Mouse (Mus musculus) layer of hippocampus, adult 2 months (tissue): ENCODE measurements around the gene Eif5b. TPM values are rescaled to one million over a fixed set of nuclear protein-coding genes. Genes with fewer than 3 reads are reported as not detected.
"Not testable (repeated sequence)": the region's sequence is repeated elsewhere in the genome, so short reads cannot be mapped to it uniquely, and the experiment has no call there.

Source experiments
- DNase-seq, 2 experiments: peaks; one replicate each; pipeline ENCODE4 v3.0.0; 2022; ENCODE audit warnings: low spot score in 2 of 2
- H3K27ac ChIP-seq: fragments of 200-600 bp; 2 replicates; pipeline ENCODE4 v1.8.1; 2022
- H3K4me3 ChIP-seq: fragments of 200-600 bp; 2 replicates; pipeline ENCODE4 v1.8.1; 2022; ENCODE audit warnings: mild to moderate bottlenecking
- CTCF ChIP-seq: fragments of 200-600 bp; conservative IDR thresholded peaks from 2 replicates; pipeline ENCODE4 v1.8.1; 2022; ENCODE audit warnings: antibody characterized with exemption, mild to moderate bottlenecking, moderate library complexity
- total RNA-seq, 2 experiments: library from RNA; stranded (reverse); gene quantifications; 2 replicates each; pipeline ENCODE4 v1.2.3; 2021

Eif5b gene
- total RNA-seq, 2 experiments from 2014 or later = 37.7 to 38.5 TPM

DNA sequence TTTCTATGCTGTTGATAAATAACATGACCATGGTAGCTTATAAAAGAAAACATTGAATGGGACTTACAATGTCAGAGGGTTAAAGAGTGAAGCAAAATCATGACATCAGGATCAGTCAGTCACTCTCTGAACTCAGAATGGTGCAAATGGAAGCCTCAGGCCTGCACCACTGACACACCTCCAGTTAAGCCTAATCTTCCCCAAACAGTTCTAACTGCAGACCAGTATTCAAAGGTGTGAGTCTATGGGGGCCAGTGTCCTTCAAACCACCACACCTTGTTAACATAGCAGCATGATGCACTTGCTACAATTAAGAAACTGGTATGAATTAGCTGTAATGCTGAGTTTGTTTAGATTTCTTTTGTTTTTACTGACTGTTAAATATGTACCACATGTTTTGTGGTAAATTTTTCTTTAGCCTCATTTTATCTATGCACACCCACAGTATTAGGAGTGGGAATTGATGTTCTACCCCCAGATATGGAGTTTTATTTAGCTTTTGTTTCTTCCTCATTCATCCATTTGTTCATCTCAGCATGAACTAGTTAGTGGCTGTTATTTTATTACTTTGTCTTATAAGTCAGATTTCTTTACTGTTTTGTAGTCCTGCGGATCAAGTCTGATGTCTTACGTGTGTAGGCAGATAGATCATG is 16.9 kb downstream of the Eif5b start:
- TF ChIP-seq CTCF = no peak
- Histone ChIP-seq H3K4me3 (no peak overlapping the region), H3K27ac (no peak overlapping the region)
- no peak for DNase-seq

DNA sequence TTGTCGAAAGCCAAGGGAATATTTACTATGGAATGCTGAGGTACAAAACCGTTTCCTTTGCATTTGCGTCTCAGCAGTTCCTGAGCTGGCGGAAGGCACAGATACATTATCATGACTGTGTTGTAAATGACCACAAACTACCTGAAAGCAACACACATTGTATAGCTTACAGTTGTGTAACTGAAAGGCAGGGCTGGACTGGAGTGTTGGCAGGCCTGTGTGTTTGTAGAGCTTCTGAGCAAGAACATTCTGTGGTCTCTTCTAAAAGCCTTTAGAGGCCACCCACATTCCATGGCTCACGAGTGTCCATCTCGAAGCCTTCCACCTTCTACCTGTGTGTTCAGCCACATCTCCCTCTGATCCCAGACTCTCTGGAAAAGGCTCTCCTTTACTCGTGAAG is 29.5 kb downstream of the Eif5b start:
- Histone ChIP-seq H3K27ac (no peak overlapping the region), H3K4me3 (no peak overlapping the region)
- no peak for DNase-seq
- no peak for TF ChIP-seq CTCF

DNA sequence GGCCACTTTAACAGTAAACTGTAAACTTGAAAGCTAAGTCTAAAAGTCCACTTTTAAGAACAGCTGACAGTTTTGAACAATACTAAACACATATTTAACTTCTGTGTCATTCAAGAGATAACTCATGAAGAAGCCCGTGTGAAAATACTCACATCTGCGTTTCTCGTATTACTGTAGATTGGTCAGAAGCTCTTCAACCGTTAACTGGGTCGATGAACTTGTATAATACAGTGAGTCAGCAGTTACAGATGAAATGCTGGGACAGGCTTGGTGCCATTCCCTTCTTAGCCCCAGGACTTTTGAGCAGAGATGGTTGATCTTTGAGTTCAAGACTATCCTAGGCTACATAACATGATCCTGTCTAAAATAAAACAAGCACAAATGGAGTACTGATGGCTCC is 33.6 kb downstream of the Eif5b start:
- DNase-seq = no peak
- no peak overlapping the region for H3K4me3 ChIP-seq
- TF ChIP-seq CTCF = no peak
- no peak overlapping the region for H3K27ac ChIP-seq

DNA sequence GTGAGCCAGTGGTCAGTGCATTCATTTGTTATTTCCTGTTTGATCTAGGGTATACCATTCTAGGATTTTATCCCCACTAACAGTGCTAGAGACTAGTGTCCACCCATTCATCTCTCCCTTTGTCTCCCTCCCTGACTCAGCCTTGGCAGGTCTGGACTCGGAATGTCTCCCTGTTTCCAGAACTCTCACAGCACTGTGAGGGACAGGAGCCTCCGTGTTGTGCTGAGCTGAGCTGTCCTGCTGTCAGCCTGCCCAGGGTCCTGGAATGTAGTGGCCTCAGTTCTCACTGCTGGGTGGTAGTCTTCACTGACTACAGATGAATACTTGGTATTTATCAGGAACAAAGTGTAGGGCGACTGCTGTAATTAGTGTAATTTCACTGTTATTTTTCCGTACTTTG is 37.7 kb downstream of the Eif5b start:
- DNase-seq = no peak
- H3K27ac ChIP-seq = no peak overlapping the region
- no peak overlapping the region for H3K4me3 ChIP-seq
- no peak for TF ChIP-seq CTCF

DNA sequence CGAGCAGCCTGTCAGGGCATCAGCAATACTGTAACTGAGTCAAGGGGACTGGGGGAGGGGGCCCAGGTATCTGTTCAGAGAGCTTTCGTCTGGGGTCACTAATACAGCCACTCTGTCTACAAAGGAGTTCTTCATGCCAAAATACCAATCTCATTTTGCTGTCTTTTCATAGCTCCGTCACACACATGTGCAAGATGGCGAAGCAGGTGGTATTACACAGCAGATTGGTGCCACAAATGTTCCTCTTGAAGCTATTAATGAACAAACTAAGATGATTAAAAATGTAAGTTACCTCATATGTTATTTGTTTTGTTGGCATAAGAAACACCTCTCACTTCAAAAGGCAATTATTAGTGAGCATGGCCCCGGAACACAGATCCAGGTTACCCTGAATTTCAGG is 39.6 kb downstream of the Eif5b start:
- peak; percentile 16 to 57 for DNase-seq
- Histone ChIP-seq H3K4me3 (no peak overlapping the region), H3K27ac (peak overlapping the region; percentile 43; the same call in 1 of the 2 replicates)
- TF ChIP-seq CTCF = no peak

DNA sequence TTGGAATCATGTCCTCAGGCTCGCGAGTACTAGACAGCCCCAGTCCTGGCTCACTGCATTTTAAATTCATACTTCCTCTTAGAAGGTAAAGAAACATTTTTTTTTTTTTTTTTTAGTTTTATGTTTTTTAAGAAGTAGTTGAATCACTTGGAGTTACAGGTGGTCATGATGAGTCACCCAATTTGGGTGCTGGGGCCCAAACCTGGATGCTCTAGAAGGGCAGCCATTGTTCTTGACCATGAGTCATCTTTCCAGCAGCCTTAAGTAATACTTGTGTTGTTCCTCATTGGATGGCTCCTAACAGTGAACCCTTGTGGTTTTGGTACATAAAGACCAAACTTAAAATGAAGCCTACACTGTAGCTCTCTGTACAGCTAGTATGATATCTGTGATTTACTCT is 41.1 kb downstream of the Eif5b start:
- no peak for DNase-seq
- no peak for TF ChIP-seq CTCF

DNA sequence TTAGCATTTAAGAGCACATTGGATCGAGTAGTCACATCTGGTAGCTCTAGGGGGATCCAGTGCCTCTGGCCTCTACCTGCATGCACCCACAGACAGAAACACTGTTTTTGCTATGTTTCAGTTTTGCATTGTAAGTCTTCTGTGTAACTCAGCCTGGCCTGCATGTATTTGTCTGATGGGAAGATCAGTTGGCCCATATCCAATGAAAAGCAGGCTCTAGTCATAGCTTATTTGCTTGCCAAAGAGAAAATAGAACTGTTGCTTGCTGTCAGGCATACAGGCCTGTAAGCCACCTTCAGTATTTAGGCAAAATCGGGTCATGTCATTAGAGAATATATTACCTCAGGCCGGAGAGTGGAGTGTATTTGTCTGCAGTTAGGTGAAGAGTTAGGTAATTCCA is 50.3 kb downstream of the Eif5b start:
- H3K27ac ChIP-seq = peak overlapping the region; percentile 77
- peak in 1 of 2 experiments; percentile 42 for DNase-seq
- H3K4me3 ChIP-seq = no peak overlapping the region
- TF ChIP-seq CTCF = no peak

More for the DNA sequence above, 41.1 kb downstream of the Eif5b start:
- H3K27ac ChIP-seq = no peak overlapping the region
- no peak overlapping the region for H3K4me3 ChIP-seq

DNA sequence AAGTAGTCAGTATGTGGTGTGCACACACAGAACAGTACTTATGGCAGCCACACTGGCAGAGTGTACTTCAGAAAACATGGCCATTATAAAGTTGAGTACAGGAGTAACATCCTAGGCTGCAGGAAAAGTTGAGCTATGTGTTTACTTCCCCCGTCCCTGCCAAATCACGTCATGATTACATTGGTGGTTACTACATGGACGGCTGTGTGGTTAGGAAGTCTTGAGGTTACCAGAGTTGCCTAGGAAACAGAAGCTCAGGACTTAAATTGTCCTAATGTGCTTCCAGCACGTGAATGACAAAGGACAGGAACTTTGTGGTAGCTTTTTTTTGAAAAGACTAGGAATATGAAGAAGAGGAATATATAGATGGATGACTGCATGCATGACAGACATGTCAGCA is 51.8 kb downstream of the Eif5b start:
- Histone ChIP-seq H3K4me3 (no peak overlapping the region), H3K27ac (no peak overlapping the region)
- no peak for DNase-seq
- TF ChIP-seq CTCF = no peak

DNA sequence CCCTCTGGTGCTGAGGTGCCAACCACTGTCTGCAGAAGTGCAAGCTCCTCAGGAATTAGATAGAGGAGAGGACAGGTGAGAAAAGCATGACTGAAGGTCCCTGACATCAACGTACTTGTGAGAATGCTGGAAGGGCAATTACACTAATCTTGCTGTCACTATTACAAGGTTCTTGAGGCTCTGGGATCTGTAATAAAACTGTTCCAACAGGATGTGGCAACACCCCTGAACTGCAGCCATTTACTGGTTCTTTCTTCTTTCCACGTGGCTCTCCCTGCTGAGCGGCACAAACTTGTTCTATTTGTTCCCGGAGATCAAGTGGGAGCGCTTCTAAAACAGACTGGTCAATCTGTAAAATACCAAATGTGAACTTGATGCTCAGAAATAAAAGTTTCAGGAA is 57.4 kb downstream of the Eif5b start:
- no peak for TF ChIP-seq CTCF
- no peak for DNase-seq
- peak overlapping the region; percentile 1; the same call in 1 of the 2 replicates for H3K27ac ChIP-seq
- no peak overlapping the region for H3K4me3 ChIP-seq

DNA sequence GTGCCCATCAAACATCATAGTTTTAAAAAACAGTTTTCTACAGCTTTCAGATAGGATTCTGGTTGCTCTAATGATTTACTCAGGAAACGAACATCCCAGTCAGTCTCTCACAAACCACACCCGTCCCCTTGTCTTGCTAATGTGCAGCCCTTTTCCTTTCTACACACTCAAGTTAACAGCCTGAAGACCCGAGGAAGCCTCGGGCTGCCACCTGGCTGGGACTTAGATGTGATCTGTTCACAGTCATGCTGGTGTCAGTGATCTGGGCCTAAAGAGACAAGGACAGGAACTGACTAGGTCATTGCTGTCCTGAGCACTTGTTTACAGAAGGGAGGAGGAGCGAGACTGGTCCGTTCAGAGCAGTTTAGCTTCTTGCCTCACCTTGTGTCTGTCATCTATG is 60.6 kb downstream of the Eif5b start:
- no peak for DNase-seq
- Histone ChIP-seq H3K4me3 (no peak overlapping the region), H3K27ac (no peak overlapping the region)
- no peak for TF ChIP-seq CTCF

DNA sequence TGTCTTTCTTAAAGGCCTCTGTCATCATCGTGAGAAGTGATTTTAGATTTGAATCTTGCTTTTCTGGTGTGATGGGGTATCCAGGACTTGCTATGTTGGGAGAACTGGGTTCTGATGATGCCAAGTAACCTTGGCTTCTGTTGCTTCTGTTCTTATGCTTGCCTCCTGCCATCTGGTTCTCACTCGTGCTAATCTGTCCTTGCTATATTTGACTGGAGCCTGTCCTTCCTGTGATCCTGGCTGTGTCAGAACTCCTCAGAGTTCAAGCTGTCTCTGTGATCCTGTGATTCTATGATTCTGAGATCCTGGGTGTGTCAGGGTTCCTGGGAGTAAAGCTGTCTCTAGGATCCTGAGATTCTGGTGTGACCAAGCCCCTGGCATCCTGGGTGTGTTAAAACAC is 64.3 kb downstream of the Eif5b start:
- not testable (repeated sequence) for DNase-seq, H3K4me3 ChIP-seq
- H3K27ac ChIP-seq = peak overlapping the region; percentile 43; the same call in 1 of the 2 replicates

DNA sequence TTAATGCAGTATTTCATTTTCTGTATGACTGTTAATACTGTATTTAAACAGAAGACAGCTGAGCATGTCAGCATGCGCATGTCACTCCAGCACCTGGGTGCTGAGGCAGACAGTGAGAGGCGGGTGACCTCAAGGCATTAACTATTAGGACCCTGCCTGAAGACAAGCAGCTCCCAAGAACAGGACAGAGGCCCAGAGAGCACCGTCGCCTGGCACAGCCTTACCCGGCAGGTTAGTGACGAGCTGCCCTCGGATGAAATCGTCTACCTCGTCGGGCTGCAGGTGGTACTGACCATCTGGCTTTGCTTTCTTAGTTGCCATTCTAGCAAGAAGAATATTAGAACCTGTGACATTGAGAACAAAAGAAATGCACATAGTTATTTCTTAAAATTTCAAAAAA is 69.5 kb downstream of the Eif5b start:
- Histone ChIP-seq H3K4me3 (no peak overlapping the region), H3K27ac (no peak overlapping the region)
- no peak for DNase-seq
- no peak for TF ChIP-seq CTCF

DNA sequence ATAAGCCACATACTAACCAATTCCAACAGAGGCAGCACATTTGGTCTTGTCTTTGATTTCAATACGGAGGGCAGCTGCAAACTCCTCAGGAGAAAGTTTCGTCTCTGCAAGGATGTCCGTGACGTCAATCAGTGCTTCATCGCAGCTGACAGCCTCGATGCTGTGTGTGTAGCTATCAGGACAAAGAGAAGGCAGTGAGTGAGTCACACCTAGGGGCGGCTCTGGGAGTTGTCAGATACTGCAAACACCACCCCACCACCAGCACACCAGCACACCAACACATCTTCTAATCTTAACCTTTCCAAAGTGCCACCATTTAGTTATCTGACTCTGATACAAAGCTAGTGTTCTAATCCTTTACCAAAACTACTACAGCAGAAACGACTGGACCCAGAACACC is 73.5 kb downstream of the Eif5b start:
- TF ChIP-seq CTCF = no peak
- H3K27ac ChIP-seq = no peak overlapping the region
- no peak overlapping the region for H3K4me3 ChIP-seq
- peak in 1 of 2 experiments; percentile 37 for DNase-seq

DNA sequence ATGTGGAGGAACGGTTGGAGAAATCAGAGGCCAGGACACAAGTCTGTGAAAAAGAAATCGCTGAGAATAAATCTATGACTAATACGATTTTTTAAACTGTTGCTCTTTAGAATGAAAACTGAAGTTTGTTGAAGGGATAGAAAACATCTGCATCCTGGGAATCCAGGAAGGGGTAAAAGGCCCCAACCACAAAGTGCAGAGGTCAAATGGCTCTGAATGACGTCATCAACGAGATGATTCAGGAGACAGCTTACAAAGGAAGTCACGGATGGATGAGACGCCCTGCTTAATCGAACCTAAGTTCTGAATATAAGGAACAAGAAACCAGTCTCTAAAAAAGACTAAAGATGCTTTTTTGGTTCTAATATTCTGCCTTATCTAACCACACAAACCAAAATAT is 83.5 kb downstream of the Eif5b start:
- DNase-seq = no peak
- Histone ChIP-seq H3K4me3 (no peak overlapping the region), H3K27ac (no peak overlapping the region)
- TF ChIP-seq CTCF = no peak

DNA sequence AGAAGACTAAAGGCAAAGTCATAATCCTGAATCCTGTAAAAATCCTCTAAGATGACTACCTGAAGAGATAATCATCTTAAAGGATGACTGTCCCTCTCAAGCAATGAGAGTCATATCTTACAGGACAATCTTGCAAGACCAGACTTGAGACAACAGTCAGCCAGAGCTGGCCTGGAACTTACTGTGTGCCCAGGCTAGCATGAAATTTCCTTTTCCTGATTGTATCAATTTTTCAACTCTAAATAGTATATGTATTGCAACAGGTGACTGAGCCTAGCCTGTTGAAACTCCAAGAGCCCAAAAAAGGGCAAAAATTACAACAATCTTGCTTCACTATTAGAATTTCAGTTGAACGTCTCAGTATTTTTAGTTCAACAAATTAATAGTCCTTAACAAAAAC is 105.4 kb downstream of the Eif5b start:
- no peak overlapping the region for H3K4me3 ChIP-seq
- no peak overlapping the region for H3K27ac ChIP-seq
- no peak for TF ChIP-seq CTCF
- DNase-seq = no peak
